Mouse (Mus musculus): Measurements from ENCODE around the gene Nphs1.

The Nphs1 gene

DNA sequence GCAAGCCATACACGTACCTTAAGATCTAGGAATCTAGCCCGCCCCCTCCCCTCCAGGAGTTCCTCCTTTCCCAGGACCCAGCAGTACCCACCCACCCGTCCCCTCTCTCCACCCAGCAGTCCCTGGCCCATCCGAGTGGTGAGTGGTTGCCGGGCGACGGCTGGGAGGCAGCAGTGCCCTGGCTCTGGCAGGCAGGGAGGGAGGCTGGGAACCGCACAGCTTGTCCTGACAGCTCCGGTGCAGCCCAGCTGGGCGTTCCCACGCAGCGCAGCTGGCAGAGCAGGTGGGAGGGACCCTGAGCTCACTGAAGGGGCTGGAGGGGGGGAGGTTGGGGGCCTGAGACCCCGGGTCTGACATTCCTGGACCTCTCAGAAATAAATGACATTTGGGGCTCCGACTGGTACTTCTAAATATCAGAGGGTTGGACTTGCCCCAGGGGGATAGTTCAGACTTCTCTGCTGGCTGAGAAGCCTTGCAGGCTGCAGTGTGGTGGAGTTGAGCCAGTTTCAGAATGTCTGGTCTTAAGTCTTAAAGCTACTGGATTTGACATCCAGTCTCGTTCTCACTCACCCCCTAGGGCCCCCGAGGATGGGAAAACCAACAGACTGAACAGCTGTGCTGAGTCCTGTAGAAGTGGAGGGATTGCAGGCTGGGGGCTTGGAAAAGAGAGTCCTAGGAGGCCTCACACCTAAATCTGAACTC lies at the start of gene Nphs1, which contains the start of gene Kirrel2:
Nphs1 (plus strand) TSS at position 687 of the 702 bp plus-strand sequence.
Kirrel2 (minus strand) TSS at position 62 of the 702 bp plus-strand sequence.
- in situ Hi-C loops (cut with MboI; ENCODE audit: low sequenced_read_pairs) = no loop called here

DNA sequence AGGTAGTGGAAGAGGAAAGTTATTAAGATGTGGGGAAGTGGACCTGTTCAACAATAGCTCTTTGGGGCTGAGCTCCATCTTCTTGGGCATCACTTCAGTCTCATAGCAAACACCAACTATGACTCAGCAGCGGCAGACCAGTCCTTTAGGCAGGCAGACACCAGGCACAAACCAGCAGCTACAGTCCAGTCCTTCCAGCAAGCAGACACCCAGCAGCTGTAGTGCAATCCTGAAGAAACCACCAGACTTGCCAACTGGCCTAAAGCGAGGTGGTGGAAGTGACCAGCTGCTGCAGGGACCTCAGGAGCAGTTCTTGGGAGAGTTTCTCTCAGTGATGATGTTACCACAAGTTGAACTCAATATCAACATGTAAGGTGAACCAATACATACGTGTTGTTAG lies 49.5 kb upstream of the Nphs1 start:
- in situ Hi-C loops (cut with MboI; ENCODE audit: low sequenced_read_pairs) = no loop called here

GRCm38 (mm10) chr7:30409789-30410188 lies 48.3 kb upstream of the Nphs1 start:
- in situ Hi-C loops (cut with MboI; ENCODE audit: low sequenced_read_pairs) = no loop called here

- in situ Hi-C loops (cut with MboI; ENCODE audit: low sequenced_read_pairs) = no loop called here
Observed at GRCm38 (mm10) chr7:30411023-30411422, 47.1 kb upstream of the Nphs1 start.

DNA sequence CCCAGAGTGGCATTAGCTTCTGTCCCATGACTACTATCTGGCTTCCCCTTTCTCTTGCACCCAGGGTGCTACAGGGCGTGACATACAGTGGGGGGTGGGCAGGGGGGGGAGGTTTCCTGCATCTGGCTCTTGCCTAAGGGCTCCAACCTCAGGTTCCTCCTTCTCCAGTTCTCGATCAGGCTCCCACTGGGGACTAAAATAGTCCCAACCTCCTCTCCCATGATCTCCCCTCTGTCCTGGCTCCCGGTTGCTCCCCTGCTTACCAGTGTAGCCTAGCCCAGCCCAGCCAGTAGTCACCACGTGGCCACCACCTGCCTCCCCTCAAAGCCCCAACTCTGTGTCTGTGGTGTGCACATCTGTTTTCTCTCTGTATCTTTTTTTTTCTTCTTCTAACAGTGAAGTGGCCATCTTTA lies 45.4 kb upstream of the Nphs1 start:
- in situ Hi-C loops (cut with MboI; ENCODE audit: low sequenced_read_pairs) = no loop called here

GRCm38 (mm10) chr7:30413596-30413995 lies 44.5 kb upstream of the Nphs1 start, which contains the start of gene Tyrobp:
Tyrobp (plus strand) TSS chr7:30413760.
- in situ Hi-C loops (cut with MboI; ENCODE audit: low sequenced_read_pairs) = no loop called here

- in situ Hi-C loops (cut with MboI; ENCODE audit: low sequenced_read_pairs) = no loop called here
Observed at GRCm38 (mm10) chr7:30417856-30418255, 40.3 kb upstream of the Nphs1 start.

- in situ Hi-C loops (cut with MboI; ENCODE audit: low sequenced_read_pairs) = loop anchor here (10.0 kb wide), 1 partner anchor 45 kb away; no protein-coding TSS in a partner anchor
Observed at GRCm38 (mm10) chr7:30419561-30420499, 38.3 kb upstream of the Nphs1 start, which contains the start of gene Hcst. Hcst (minus strand) TSS chr7:30419854.

GRCm38 (mm10) chr7:30420673-30421072 lies 37.4 kb upstream of the Nphs1 start:
- in situ Hi-C loops (cut with MboI; ENCODE audit: low sequenced_read_pairs) = loop anchor here (10.0 kb wide), 1 partner anchor 46 kb away; no protein-coding TSS in a partner anchor

DNA sequence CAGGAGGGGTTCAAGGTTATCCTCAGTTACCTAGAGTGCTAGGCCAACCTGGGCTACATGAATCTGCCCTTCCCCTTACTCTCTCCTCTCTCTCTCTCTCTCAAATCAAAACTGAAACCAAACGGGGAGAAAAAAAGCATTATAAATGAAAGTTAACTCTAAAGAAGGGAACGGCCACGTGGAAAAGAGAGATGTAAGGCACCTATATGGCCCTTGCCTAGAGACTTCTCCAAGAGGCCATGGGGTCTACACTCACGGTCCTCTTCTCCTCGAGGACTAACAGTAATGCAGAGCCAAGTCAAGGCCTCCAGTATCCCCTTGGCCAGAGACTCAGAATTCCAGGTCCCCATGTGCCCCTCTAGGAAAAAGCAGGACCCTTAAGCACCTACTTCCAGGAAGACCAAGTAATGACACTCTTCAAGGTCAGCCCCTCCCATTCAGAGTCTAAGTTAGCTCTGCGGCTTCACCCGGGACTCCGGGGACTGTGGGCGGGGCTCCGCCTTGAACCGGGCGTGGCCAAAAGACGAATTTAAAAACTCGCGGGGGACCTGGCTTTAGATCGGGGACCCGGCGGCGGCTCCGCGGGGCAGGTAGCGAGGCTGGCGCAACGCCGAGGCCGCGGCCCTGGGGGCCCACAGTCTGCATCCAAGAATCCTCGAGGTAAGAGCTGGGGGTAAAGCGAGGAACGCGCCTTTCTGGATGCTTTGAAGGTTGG lies 36.8 kb upstream of the Nphs1 start, which contains the start of gene Nfkbid:
Nfkbid (plus strand) TSS at position 558 of the 715 bp plus-strand sequence.
- in situ Hi-C loops (cut with MboI; ENCODE audit: low sequenced_read_pairs) = loop anchor here (10.0 kb wide), 1 partner anchor 47 kb away; no protein-coding TSS in a partner anchor

DNA sequence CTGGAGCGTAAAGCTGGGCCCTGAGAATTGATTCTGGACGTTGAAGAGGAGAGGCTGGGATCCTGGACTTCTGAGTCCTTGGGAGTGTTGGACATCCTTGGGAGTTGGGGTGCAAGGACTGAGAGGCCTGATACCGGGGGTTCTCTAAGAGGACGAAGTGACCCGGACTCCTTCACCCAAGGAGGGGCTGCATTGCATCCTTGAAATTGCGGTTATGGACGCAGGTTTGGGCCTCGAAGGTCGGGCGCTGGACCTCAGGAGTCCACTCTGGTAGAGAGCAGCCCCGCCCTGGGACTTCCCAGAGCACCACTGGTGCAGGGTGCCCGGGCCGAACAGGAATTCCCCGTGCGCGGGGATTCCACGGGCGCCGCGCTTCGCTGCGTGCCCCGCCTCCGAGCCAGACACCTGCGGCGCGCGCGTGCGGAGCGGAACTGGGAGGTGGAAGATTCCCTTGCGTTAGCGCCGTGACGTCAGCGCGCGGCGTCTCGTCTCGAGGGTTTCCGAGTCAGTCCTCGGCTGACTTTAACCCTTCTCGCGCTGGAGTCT lies 36.2 kb upstream of the Nphs1 start:
- in situ Hi-C loops (cut with MboI; ENCODE audit: low sequenced_read_pairs) = loop anchor here (10.0 kb wide), 1 partner anchor 47 kb away; no protein-coding TSS in a partner anchor

- in situ Hi-C loops (cut with MboI; ENCODE audit: low sequenced_read_pairs) = loop anchor here (10.0 kb wide), 1 partner anchor 48 kb away; no protein-coding TSS in a partner anchor
Observed at GRCm38 (mm10) chr7:30422560-30422959, 35.6 kb upstream of the Nphs1 start.

GRCm38 (mm10) chr7:30423071-30423641 lies 35.0 kb upstream of the Nphs1 start:
- in situ Hi-C loops (cut with MboI; ENCODE audit: low sequenced_read_pairs) = loop anchor here (10.0 kb wide), 1 partner anchor 48 kb away; no protein-coding TSS in a partner anchor

DNA sequence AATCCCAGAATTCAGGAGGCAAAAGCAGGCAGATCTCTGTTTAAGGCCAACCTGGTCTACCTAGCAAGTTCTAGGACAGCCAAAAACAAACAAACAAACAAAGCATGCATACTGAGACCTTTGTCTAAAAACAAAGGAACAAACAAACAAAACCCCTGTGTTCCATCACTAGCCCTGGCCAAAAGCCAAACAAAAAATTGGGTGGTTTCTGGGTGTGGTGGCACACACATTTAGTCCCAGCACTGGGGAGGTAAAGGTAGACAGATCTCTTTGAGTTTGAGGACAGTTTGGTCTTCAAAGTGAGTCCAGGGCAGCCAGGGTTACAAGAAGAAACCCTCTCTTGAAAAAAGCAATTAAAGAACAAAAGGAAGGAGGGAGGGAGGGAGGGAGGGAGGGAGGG lies 28.8 kb upstream of the Nphs1 start:
- in situ Hi-C loops (cut with MboI; ENCODE audit: low sequenced_read_pairs) = loop anchor here (5.0 to 10.0 kb wide), 2 partner anchors 37 to 55 kb away; no protein-coding TSS in a partner anchor

GRCm38 (mm10) chr7:30430191-30430590 lies 27.9 kb upstream of the Nphs1 start:
- in situ Hi-C loops (cut with MboI; ENCODE audit: low sequenced_read_pairs) = no loop called here

DNA sequence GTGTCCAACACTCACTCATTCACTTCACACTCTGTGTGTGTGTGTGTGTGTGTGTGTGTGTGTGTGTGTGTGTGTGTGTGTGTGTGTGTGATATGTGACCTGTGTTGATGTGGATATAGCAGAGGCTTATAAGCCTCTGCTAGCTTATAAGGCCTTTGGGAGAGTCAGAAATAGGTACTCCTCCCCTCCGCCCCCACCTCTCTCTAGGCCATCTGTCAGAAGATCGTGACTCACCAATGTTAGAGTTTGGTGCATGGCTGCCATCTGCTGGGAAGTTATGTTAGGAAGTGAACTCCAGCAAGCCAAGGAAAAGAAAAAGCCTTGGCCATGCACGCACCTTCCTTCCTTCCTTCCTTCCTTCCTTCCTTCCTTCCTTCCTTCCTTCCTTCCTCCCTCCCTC lies 26.3 kb upstream of the Nphs1 start:
- in situ Hi-C loops (cut with MboI; ENCODE audit: low sequenced_read_pairs) = no loop called here

DNA sequence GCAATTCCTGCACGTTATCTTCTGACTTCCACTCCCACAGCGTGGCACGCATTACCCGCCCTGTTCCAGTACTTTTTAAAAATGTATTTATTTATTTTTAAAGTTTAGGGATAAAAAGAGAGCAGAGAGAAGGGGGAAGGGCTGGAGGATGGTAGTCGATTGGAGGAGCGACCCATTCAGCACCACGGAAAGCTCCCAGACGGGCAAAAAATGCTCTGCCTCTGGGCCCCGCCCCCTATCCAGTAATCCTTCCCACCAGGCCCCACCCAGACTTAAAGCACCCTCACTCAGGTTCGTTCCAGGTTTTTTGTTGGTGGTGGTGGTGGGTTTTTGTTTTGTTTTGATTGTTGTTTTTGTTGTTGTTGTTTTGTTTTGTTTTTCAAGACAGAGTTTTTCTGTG lies 23.9 kb upstream of the Nphs1 start:
- in situ Hi-C loops (cut with MboI; ENCODE audit: low sequenced_read_pairs) = no loop called here

- in situ Hi-C loops (cut with MboI; ENCODE audit: low sequenced_read_pairs) = no loop called here
Observed at GRCm38 (mm10) chr7:30434701-30435100, 23.4 kb upstream of the Nphs1 start.

GRCm38 (mm10) chr7:30435156-30435555 lies 23.0 kb upstream of the Nphs1 start:
- in situ Hi-C loops (cut with MboI; ENCODE audit: low sequenced_read_pairs) = no loop called here

DNA sequence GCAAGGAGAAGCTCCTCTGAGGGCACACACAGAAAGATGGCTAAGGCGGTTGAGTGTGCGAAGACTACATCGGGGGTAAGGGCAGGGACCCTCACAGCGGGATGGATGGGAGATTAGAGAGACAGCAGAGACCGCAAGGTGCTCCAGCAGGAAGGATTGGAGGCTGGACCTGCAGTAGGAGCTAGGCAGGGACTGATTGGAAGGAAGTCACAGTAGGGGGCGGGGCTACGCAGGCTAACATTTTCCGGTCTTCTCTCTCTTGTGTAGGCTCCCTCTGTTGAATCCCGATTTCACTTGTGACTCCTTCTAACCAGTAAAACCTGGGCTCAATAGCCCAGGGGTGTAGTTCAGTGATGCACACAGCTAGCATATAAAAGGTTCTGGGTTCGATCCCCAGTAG lies 21.2 kb upstream of the Nphs1 start:
- in situ Hi-C loops (cut with MboI; ENCODE audit: low sequenced_read_pairs) = no loop called here
